Mouse (Mus musculus): ENCODE measurements around the gene Myrip.

Gene Myrip

GRCm38 (mm10) chr9:120455768-120456655, 154.7 kb downstream of the Myrip start:
- peak; percentile 66 for DNase-seq (ENCODE audit: low spot score)

GRCm38 (mm10) chr9:120470431-120470830, 169.1 kb downstream of the Myrip start:
- no peak for DNase-seq (ENCODE audit: low spot score)

- DNase-seq (ENCODE audit: low spot score) = no peak
Observed at GRCm38 (mm10) chr9:120481644-120482043, 180.3 kb downstream of the Myrip start.

GRCm38 (mm10) chr9:120482382-120482781, 181.1 kb downstream of the Myrip start:
- no peak for DNase-seq (ENCODE audit: low spot score)

- DNase-seq (ENCODE audit: low spot score) = no peak
Observed at GRCm38 (mm10) chr9:120483101-120483500, 181.8 kb downstream of the Myrip start.

- no peak for DNase-seq (ENCODE audit: low spot score)
Observed at GRCm38 (mm10) chr9:120487076-120487475, 185.8 kb downstream of the Myrip start.

GRCm38 (mm10) chr9:120491509-120491908, 190.2 kb downstream of the Myrip start:
- no peak for DNase-seq (ENCODE audit: low spot score)

GRCm38 (mm10) chr9:120492010-120492399, 190.7 kb downstream of the Myrip start, which contains the start of gene Eif1b:
TSS of gene Eif1b (plus strand) at chr9:120492232.
- DNase-seq (ENCODE audit: low spot score) = peak; percentile 12

- DNase-seq (ENCODE audit: low spot score) = peak; percentile 79
Observed at GRCm38 (mm10) chr9:120492400-120493351, 191.4 kb downstream of the Myrip start.

GRCm38 (mm10) chr9:120493781-120494180, 192.5 kb downstream of the Myrip start:
- no peak for DNase-seq (ENCODE audit: low spot score)

GRCm38 (mm10) chr9:120496691-120497090, 195.4 kb downstream of the Myrip start:
- DNase-seq (ENCODE audit: low spot score) = peak; percentile 75

- DNase-seq (ENCODE audit: low spot score) = no peak
Observed at GRCm38 (mm10) chr9:120497983-120498382, 196.7 kb downstream of the Myrip start.

GRCm38 (mm10) chr9:120501191-120501902, 200.0 kb downstream of the Myrip start:
- peak; percentile 57 for DNase-seq (ENCODE audit: low spot score)

GRCm38 (mm10) chr9:120502013-120502412, 200.7 kb downstream of the Myrip start:
- DNase-seq (ENCODE audit: low spot score) = peak; percentile 89

GRCm38 (mm10) chr9:120504423-120504822, 203.1 kb downstream of the Myrip start:
- DNase-seq (ENCODE audit: low spot score) = no peak

GRCm38 (mm10) chr9:120511781-120512180, 210.5 kb downstream of the Myrip start:
- DNase-seq (ENCODE audit: low spot score) = no peak

GRCm38 (mm10) chr9:120516720-120517119, 215.4 kb downstream of the Myrip start:
- no peak for DNase-seq (ENCODE audit: low spot score)

- DNase-seq (ENCODE audit: low spot score) = no peak
Observed at GRCm38 (mm10) chr9:120518946-120519345, 217.6 kb downstream of the Myrip start.

GRCm38 (mm10) chr9:120519469-120520125, 218.3 kb downstream of the Myrip start:
- DNase-seq (ENCODE audit: low spot score) = peak; percentile 90

- no peak for DNase-seq (ENCODE audit: low spot score)
Observed at GRCm38 (mm10) chr9:120521161-120521560, 219.8 kb downstream of the Myrip start.

Measured in MN1 (cell line).